16 mouse cellular contexts compared by ENCODE assay signal in genomic region chr2:35816056-35816661, GRCm38 (mm10).
DNase-seq lines count a peak whose midpoint lies in the region; ATAC-seq lines count a peak whose summit lies in the region.
"Had no signal": no experiment of that assay in that cellular context is flagged by ENCODE, and none has a peak within 500 bp of the region (broad histone marks: within the 10 kb centered on the region; RNA-seq: fewer than 3 reads in every experiment).

No protein-coding gene starts in this region.

- H3K9me3 ChIP-seq in kidney, embryonic 14.5 days (ENCODE audit: control insufficient read depth, low read length): no peaks in the 10 kb centered on the region
- H3K9me3 ChIP-seq in forebrain, embryonic 11.5 days (ENCODE audit: control insufficient read depth, low read length): no peaks in the 10 kb centered on the region
- H3K9me3 ChIP-seq: embryonic facial prominence, embryonic 13.5 days; forebrain, embryonic 13.5 days; G1E; liver, embryonic 15.5 days had no signal

- H3K4me1 ChIP-seq in kidney, embryonic 14.5 days (ENCODE audit: control insufficient read depth, insufficient read depth, low read length): no peaks in the 10 kb centered on the region
- no peaks in the 10 kb centered on the region for H3K4me1 ChIP-seq in forebrain, embryonic 11.5 days (replicated peaks; ENCODE audit: control insufficient read depth, insufficient read depth, low read length)

- no peak overlapping the region for H3K27ac ChIP-seq in kidney, embryonic 14.5 days (ENCODE audit: low read depth, low read length)
- H3K27ac ChIP-seq in forebrain, embryonic 11.5 days (ENCODE audit: low read depth, low read length): no peak overlapping the region
- H3K27ac ChIP-seq: embryonic facial prominence, embryonic 13.5 days; forebrain, embryonic 13.5 days; liver, embryonic 15.5 days; stomach, postnatal 0 days had no signal

- peak; percentile 44 to 46 for DNase-seq in cerebellum, postnatal 10 days
- DNase-seq in cerebellum, adult 11 months: no peak
- peak; percentile 42 to 45 for DNase-seq in kidney, postnatal 25 days
- DNase-seq in adrenal gland, postnatal 36 days: peak; percentile 38 to 68
- DNase-seq in heart, postnatal 36 days: peak; percentile 31 to 41
- no peak for DNase-seq in forebrain, embryonic 11.5 days (ENCODE audit: low spot score)
- DNase-seq in retina, postnatal 1 day: no peak
- DNase-seq: B cell, adult 2 months; cerebellum, adult 9-10 months; gastrocnemius, postnatal 36 days had no signal

- H3K27me3 ChIP-seq in kidney, embryonic 14.5 days (ENCODE audit: control insufficient read depth, insufficient read depth, low read length): no peaks in the 10 kb centered on the region
- H3K27me3 ChIP-seq in forebrain, embryonic 11.5 days (ENCODE audit: control insufficient read depth, insufficient read depth, low read length): no peaks in the 10 kb centered on the region

- H3K4me3 ChIP-seq in kidney, embryonic 14.5 days (ENCODE audit: low read length): no peak overlapping the region
- no peak overlapping the region for H3K4me3 ChIP-seq in forebrain, embryonic 11.5 days (ENCODE audit: low read depth, low read length)
- H3K4me3 ChIP-seq: embryonic facial prominence, embryonic 13.5 days; forebrain, embryonic 13.5 days; liver, embryonic 15.5 days had no signal

- intact Hi-C loops in heart, postnatal 36 days (cut with DNase I): no loop called here

- H3K36me3 ChIP-seq in kidney, embryonic 14.5 days (ENCODE audit: control insufficient read depth, insufficient read depth, low read length): no peaks in the 10 kb centered on the region
- H3K36me3 ChIP-seq in forebrain, embryonic 11.5 days (ENCODE audit: control insufficient read depth, insufficient read depth, low read length): no peaks in the 10 kb centered on the region
- H3K36me3 ChIP-seq: embryonic facial prominence, embryonic 13.5 days; G1E; liver, embryonic 15.5 days had no signal

- no peak for ATAC-seq in kidney, embryonic 14.5 days (ENCODE audit: low FRiP score, low TSS enrichment)
- no peak for ATAC-seq in forebrain, embryonic 11.5 days (replicated peaks; ENCODE audit: low FRiP score)
- ATAC-seq: forebrain, embryonic 13.5 days had no signal

- WGBS in kidney, embryonic 14.5 days: 72% methylated on average over 5 of the region's 5 CpGs
- 83% methylated on average over 5 of the region's 5 CpGs for WGBS in forebrain, embryonic 11.5 days

- H3K9ac ChIP-seq in kidney, embryonic 14.5 days (ENCODE audit: low read depth, low read length): no peak overlapping the region
- no peak overlapping the region for H3K9ac ChIP-seq in forebrain, embryonic 11.5 days (ENCODE audit: low read length)
- H3K9ac ChIP-seq: embryonic facial prominence, embryonic 13.5 days; forebrain, embryonic 13.5 days; liver, embryonic 15.5 days had no signal

- H3K4me2 ChIP-seq in kidney, embryonic 14.5 days (replicated peaks; ENCODE audit: low read depth, low read length): no peak overlapping the region
- H3K4me2 ChIP-seq in forebrain, embryonic 11.5 days (ENCODE audit: low read depth, low read length, severe bottlenecking): no peak overlapping the region
- H3K4me2 ChIP-seq: embryonic facial prominence, embryonic 13.5 days; forebrain, embryonic 13.5 days; liver, embryonic 15.5 days had no signal

Comparison
In these comparisons a context has a peak if more than half of its experiments do, and no peak if none do; other contexts are left out.
1. DNase-seq: peak in cerebellum, postnatal 10 days (2 of 2), kidney, postnatal 25 days (2 of 2), adrenal gland, postnatal 36 days (2 of 2) and heart, postnatal 36 days (2 of 2); none in cerebellum, adult 11 months (single experiment), forebrain, embryonic 11.5 days (single experiment) and retina, postnatal 1 day (single experiment).